Mouse (Mus musculus): ENCODE measurements around the gene Fam219b. TPM values are rescaled to one million over a fixed set of nuclear protein-coding genes. Genes with fewer than 3 reads are reported as not detected.

The Fam219b gene
- polyA plus RNA-seq (2012; rRNA removed) = 2.0 and 3.1 TPM in 2 replicates
- polyA plus RNA-seq (2014; fragmentation: Nextera tagmentation; extraction: Ambion mirVana) = 4.8 and 5.9 TPM in 2 replicates

- H3K4me3 ChIP-seq (ENCODE audit: insufficient read depth in 1 of 2, low read depth in 2 of 2, low read length in 2 of 2) = peak within 1 kb of the TSS; percentile 93 to 97
- 2% methylated on average over 45 of the region's 45 CpGs for WGBS (ENCODE audit: insufficient replicate concordance)
- H3K9ac ChIP-seq (replicated peaks) = peak within 1 kb of the TSS; percentile 89
- no peaks in the 10 kb centered on the region for H3K9me3 ChIP-seq (ENCODE audit: control insufficient read depth, low read length)
- peaks cover 6 to 8% of the 10 kb centered on the region in 2 experiments; a peak in 3 of 4 replicates for H3K4me1 ChIP-seq (replicated peaks; ENCODE audit: control insufficient read depth in 2 of 2, insufficient read depth in 2 of 2, low read length in 1 of 2)
- peaks cover 15% of the 10 kb centered on the region for H3K36me3 ChIP-seq (replicated peaks; ENCODE audit: control insufficient read depth, insufficient read depth, low read depth)
- TF ChIP-seq CTCF (IDR thresholded peaks at IDR 0.05; ENCODE audit: low read depth) (no peak), EP300 (IDR thresholded peaks at IDR 0.05; ENCODE audit: low read depth) (no peak)
- H3K4me2 ChIP-seq (ENCODE audit: low read depth) = peak within 1 kb of the TSS; percentile 97
- peak within 1 kb of the TSS; percentile 69 for H3K27ac ChIP-seq
- DNase-seq (ENCODE audit: low read depth in 3 of 3, low spot score in 3 of 3) (peak; percentile 77 to 80 (median 78)), ATAC-seq (ENCODE audit: insufficient read depth) (peak; percentile 87)
- no peaks in the 10 kb centered on the region for H3K27me3 ChIP-seq (ENCODE audit: control insufficient read depth, insufficient read depth, low read length)
Measured at GRCm38 (mm10) chr9:57537044-57537727, at the start of gene Fam219b. Gene Fam219b (plus strand): TSS chr9:57537528.

DNA sequence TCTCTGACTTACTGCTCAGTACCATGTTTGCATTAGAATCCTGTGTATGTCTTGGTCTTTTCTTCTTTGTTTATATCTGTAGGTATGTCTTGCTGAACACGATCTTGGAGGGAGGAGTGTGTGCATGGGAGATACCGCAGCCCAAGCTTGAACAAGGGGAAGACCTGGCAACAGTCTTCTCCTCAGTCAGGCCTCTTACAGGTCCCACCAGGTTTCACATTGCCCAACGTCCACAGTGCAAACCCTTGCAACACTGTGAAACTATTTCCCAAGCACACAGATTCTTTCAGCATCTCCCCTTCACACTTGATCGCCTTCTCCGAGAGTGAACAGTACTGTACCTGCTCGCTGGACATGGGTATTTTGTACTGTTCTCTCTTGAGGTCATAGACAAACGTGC lies 49.5 kb upstream of the Fam219b start:
- Histone ChIP-seq H3K27ac (no peak overlapping the region), H3K4me3 (ENCODE audit: insufficient read depth in 1 of 2, low read depth in 2 of 2, low read length in 2 of 2) (no peak overlapping the region), H3K9ac (replicated peaks) (no peak overlapping the region), H3K36me3 (replicated peaks; ENCODE audit: control insufficient read depth, insufficient read depth, low read depth) (no peaks in the 10 kb centered on the region), H3K27me3 (ENCODE audit: control insufficient read depth, insufficient read depth, low read length) (no peaks in the 10 kb centered on the region; the same call in 1 of the 2 replicates), H3K9me3 (ENCODE audit: control insufficient read depth, low read length) (no peaks in the 10 kb centered on the region; the same call in 1 of the 2 replicates), H3K4me1 (replicated peaks; ENCODE audit: control insufficient read depth in 2 of 2, insufficient read depth in 2 of 2, low read length in 1 of 2) (no peaks in the 10 kb centered on the region), H3K4me2 (ENCODE audit: low read depth) (no peak overlapping the region)
- ATAC-seq (ENCODE audit: insufficient read depth) (no peak), DNase-seq (ENCODE audit: low read depth in 3 of 3, low spot score in 3 of 3) (no peak)
- TF ChIP-seq EP300 (IDR thresholded peaks at IDR 0.05; ENCODE audit: low read depth) = no peak
- TF ChIP-seq CTCF (IDR thresholded peaks at IDR 0.05; ENCODE audit: low read depth) = no peak
- WGBS (ENCODE audit: insufficient replicate concordance) = 53% methylated on average over 7 of the region's 7 CpGs

GRCm38 (mm10) chr9:57493532-57493931 lies 43.8 kb upstream of the Fam219b start:
- ATAC-seq (ENCODE audit: insufficient read depth) = no peak
- no peaks in the 10 kb centered on the region; the same call in 1 of the 2 replicates for H3K9me3 ChIP-seq (ENCODE audit: control insufficient read depth, low read length)
- 66% methylated on average over 2 of the region's 2 CpGs for WGBS (ENCODE audit: insufficient replicate concordance)
- no peak overlapping the region for H3K9ac ChIP-seq (replicated peaks)
- no peak for DNase-seq (ENCODE audit: low read depth in 3 of 3, low spot score in 3 of 3)
- H3K4me3 ChIP-seq (ENCODE audit: insufficient read depth in 1 of 2, low read depth in 2 of 2, low read length in 2 of 2) = no peak overlapping the region
- no peak for TF ChIP-seq EP300 (IDR thresholded peaks at IDR 0.05; ENCODE audit: low read depth)
- TF ChIP-seq CTCF (IDR thresholded peaks at IDR 0.05; ENCODE audit: low read depth) = no peak
- peaks cover 4% of the 10 kb centered on the region for H3K27me3 ChIP-seq (ENCODE audit: control insufficient read depth, insufficient read depth, low read length)
- no peak overlapping the region for H3K27ac ChIP-seq
- H3K4me1 ChIP-seq (replicated peaks; ENCODE audit: control insufficient read depth in 2 of 2, insufficient read depth in 2 of 2, low read length in 1 of 2) = 0 out of 4 replicates have a peak, but pooled peaks cover 0 to 1% of the 10 kb centered on the region in 2 experiments
- H3K4me2 ChIP-seq (ENCODE audit: low read depth) = no peak overlapping the region
- no peaks in the 10 kb centered on the region for H3K36me3 ChIP-seq (replicated peaks; ENCODE audit: control insufficient read depth, insufficient read depth, low read depth)

GRCm38 (mm10) chr9:57494970-57495369 lies 42.4 kb upstream of the Fam219b start:
- Histone ChIP-seq H3K27ac (no peak overlapping the region), H3K36me3 (replicated peaks; ENCODE audit: control insufficient read depth, insufficient read depth, low read depth) (no peaks in the 10 kb centered on the region), H3K4me3 (ENCODE audit: insufficient read depth in 1 of 2, low read depth in 2 of 2, low read length in 2 of 2) (no peak overlapping the region), H3K9me3 (ENCODE audit: control insufficient read depth, low read length) (no peaks in the 10 kb centered on the region; the same call in 1 of the 2 replicates), H3K4me1 (replicated peaks; ENCODE audit: control insufficient read depth in 2 of 2, insufficient read depth in 2 of 2, low read length in 1 of 2) (0 out of 4 replicates have a peak, but pooled peaks cover 0 to 1% of the 10 kb centered on the region in 2 experiments), H3K9ac (replicated peaks) (no peak overlapping the region), H3K27me3 (ENCODE audit: control insufficient read depth, insufficient read depth, low read length) (peaks cover 11% of the 10 kb centered on the region), H3K4me2 (ENCODE audit: low read depth) (no peak overlapping the region)
- TF ChIP-seq CTCF (IDR thresholded peaks at IDR 0.05; ENCODE audit: low read depth) (no peak), EP300 (IDR thresholded peaks at IDR 0.05; ENCODE audit: low read depth) (no peak)
- ATAC-seq (ENCODE audit: insufficient read depth) = no peak
- DNase-seq (ENCODE audit: low read depth in 3 of 3, low spot score in 3 of 3) = no peak

DNA sequence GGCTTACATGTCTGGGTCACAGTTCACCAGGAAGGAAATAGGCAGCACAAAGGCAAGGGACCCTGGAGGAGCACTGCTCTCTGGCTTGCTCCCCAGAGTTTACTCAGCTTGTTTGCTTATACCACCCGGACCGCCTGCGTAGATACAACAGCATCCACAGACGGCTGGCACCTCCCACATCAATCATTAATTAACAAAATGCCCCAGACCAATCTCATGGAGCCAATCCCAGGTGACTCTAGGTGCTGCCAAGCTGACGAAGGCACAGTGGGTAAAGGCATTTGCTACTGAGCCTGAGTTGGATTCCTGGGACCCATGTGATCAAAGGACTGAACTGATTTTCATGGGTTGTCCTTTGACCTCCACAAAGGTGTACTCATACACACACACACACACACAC lies 40.1 kb upstream of the Fam219b start:
- TF ChIP-seq EP300 (IDR thresholded peaks at IDR 0.05; ENCODE audit: low read depth) (no peak), CTCF (IDR thresholded peaks at IDR 0.05; ENCODE audit: low read depth) (no peak)
- Histone ChIP-seq H3K9ac (replicated peaks) (no peak overlapping the region), H3K4me1 (replicated peaks; ENCODE audit: control insufficient read depth in 2 of 2, insufficient read depth in 2 of 2, low read length in 1 of 2) (0 out of 4 replicates have a peak, but pooled peaks cover 0 to 1% of the 10 kb centered on the region in 2 experiments), H3K4me2 (ENCODE audit: low read depth) (no peak overlapping the region), H3K36me3 (replicated peaks; ENCODE audit: control insufficient read depth, insufficient read depth, low read depth) (no peaks in the 10 kb centered on the region), H3K27me3 (ENCODE audit: control insufficient read depth, insufficient read depth, low read length) (peaks cover 34% of the 10 kb centered on the region), H3K27ac (no peak overlapping the region), H3K4me3 (ENCODE audit: insufficient read depth in 1 of 2, low read depth in 2 of 2, low read length in 2 of 2) (no peak overlapping the region), H3K9me3 (ENCODE audit: control insufficient read depth, low read length) (no peaks in the 10 kb centered on the region)
- 42% methylated on average over 5 of the region's 5 CpGs for WGBS (ENCODE audit: insufficient replicate concordance)
- no peak for DNase-seq (ENCODE audit: low read depth in 3 of 3, low spot score in 3 of 3)
- no peak for ATAC-seq (ENCODE audit: insufficient read depth)

All from liver, embryonic 14.5 days (tissue).